Mouse (Mus musculus): ENCODE results near the gene Zfp664. TPM values are rescaled to one million over a fixed set of nuclear protein-coding genes. Genes with fewer than 3 reads are reported as not detected.

Zfp664 gene
- polyA plus RNA-seq, 1 experiment from 2014 or later = 159 TPM

DNA sequence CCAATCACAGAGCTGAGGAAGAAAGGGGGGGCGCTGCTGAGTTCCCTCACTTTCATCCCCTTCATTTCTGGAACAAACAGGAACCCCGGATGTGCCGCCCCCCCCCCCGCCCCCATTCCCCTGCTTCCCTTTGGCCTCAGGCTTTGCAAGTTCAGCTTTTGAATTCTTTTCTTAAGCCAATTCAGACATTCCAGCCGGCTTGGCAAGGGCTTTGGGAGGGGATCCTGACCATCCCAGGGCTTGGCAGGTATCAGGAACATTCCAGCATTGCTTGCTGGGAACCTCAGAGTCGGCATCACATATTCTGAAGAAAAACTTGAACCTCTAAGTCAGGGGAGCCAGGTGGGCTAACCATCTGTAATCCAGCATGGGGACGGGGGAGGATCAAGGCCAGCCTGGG is 49.8 kb downstream of the Zfp664 start:
- Histone ChIP-seq H3K27me3 (ENCODE audit: low read depth, poor library complexity, severe bottlenecking) (no peaks in the 10 kb centered on the region), H3K27ac (replicated peaks) (peak overlapping the region; percentile 68), H3K36me3 (no peaks in the 10 kb centered on the region), H3K9me3 (replicated peaks) (no peaks in the 10 kb centered on the region), H3K4me3 (no peak overlapping the region), H3K4me1 (peaks cover 26% of the 10 kb centered on the region)
- DNase-seq (ENCODE audit: low spot score) = no peak
- WGBS = 49% methylated on average over 7 of the region's 7 CpGs

DNA sequence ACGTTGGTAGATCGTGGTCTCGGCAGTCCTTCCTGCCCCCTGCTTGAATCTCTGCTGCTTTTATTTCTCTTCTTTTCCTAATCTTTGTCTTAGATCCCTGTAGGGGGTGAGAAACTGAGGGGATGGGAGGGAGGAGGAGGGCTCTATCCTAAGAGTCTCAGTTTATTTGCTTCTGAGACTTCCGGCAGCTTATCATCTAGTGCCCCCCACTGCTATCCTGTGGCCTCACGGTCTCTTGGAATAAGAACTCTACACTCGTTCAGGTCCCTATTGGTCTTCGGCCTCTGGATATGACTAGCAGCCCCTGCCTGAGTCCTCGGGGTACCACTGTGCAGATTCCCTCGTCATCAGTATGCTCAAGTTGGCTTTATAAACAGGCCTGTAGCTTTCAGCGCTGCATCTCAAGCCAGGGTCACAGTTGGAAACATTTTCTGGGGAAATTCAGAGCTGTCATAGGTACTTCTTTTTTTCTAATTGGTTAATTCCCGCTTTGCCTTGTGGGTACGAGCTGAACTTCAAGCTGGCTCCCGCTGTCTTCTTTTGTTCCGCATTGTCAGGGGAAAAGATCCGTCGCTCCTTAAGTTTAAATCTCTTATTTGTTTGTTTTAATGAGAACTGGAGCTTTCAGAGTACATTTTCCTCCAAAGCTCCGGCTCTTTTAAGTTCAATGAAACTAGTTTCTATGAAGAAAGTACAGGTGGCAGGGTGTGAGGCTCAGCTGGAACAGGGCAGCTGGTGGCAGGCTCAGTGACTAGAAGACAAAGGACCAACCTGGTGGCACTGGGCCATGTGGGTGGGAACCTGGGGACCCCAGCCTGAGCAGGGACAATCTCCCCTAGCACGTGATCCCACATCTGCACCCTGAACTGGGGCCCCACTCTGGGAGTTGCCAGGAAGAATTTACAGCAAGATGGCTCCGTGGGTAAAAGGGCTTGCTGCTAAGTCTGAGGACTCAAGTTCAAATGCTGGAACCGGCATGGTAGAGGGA is 50.7 kb downstream of the Zfp664 start:
- peak; percentile 42 for DNase-seq (ENCODE audit: low spot score)

DNA sequence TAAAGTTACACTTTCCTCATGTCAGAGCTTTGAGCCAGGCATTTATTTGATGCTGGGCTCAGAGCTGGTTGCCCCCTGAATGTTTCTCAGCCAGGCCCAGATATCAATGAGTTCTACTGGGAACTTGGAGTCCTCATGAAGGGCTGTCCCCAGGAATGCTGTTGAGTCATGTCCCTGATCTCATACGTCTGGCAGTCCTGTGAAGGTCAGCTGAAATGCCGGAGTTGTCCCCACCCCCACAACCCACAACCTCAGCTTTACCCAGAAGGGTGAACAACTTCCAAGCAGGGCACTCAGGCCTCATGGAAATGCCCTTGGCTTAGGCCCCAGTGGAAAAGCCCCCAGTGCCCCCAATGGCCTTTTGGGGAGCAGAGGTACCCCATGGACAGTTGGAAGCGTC is 57.3 kb downstream of the Zfp664 start:
- H3K27ac ChIP-seq (replicated peaks) = no peak overlapping the region
- no peaks in the 10 kb centered on the region for H3K36me3 ChIP-seq
- 89% methylated on average over 3 of the region's 3 CpGs for WGBS
- H3K4me3 ChIP-seq = no peak overlapping the region
- no peaks in the 10 kb centered on the region for H3K27me3 ChIP-seq (ENCODE audit: low read depth, poor library complexity, severe bottlenecking)
- no peak for DNase-seq (ENCODE audit: low spot score)
- H3K9me3 ChIP-seq (replicated peaks) = peaks cover 10% of the 10 kb centered on the region
- peaks cover 22% of the 10 kb centered on the region for H3K4me1 ChIP-seq

More for the DNA sequence above, 50.7 kb downstream of the Zfp664 start:
- H3K27me3 ChIP-seq (ENCODE audit: low read depth, poor library complexity, severe bottlenecking) = no peaks in the 10 kb centered on the region
- H3K4me3 ChIP-seq = no peak overlapping the region
- H3K36me3 ChIP-seq = no peaks in the 10 kb centered on the region
- peak overlapping the region; percentile 68 for H3K27ac ChIP-seq (replicated peaks)
- peaks cover under 1% of the 10 kb centered on the region; the same call in 1 of the 2 replicates for H3K9me3 ChIP-seq (replicated peaks)
- 28% methylated on average over 20 of the region's 20 CpGs for WGBS
- peaks cover 26% of the 10 kb centered on the region for H3K4me1 ChIP-seq

DNA sequence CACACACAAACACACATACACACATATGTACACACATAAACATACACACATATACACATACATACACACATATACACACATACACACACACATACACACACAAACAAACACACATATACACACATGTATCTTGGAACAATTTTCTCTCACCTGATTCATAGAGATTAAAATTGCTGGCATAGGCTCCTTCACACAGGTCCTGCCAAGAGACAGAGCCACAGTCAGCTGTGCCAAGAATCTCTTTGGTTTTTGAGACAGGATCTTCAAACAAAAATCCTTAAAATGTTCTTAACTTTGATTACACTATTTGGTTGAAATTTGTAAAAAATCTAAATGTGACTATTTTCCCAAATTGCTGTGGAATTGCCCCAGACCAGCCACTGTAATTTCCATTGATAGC is 58.9 kb downstream of the Zfp664 start:
- no peaks in the 10 kb centered on the region for H3K27me3 ChIP-seq (ENCODE audit: low read depth, poor library complexity, severe bottlenecking)
- no peak for DNase-seq (ENCODE audit: low spot score)
- no peaks in the 10 kb centered on the region for H3K36me3 ChIP-seq
- no peak overlapping the region for H3K27ac ChIP-seq (replicated peaks)
- H3K4me3 ChIP-seq = no peak overlapping the region
- peaks cover 26% of the 10 kb centered on the region for H3K4me1 ChIP-seq
- peaks cover 10% of the 10 kb centered on the region for H3K9me3 ChIP-seq (replicated peaks)

DNA sequence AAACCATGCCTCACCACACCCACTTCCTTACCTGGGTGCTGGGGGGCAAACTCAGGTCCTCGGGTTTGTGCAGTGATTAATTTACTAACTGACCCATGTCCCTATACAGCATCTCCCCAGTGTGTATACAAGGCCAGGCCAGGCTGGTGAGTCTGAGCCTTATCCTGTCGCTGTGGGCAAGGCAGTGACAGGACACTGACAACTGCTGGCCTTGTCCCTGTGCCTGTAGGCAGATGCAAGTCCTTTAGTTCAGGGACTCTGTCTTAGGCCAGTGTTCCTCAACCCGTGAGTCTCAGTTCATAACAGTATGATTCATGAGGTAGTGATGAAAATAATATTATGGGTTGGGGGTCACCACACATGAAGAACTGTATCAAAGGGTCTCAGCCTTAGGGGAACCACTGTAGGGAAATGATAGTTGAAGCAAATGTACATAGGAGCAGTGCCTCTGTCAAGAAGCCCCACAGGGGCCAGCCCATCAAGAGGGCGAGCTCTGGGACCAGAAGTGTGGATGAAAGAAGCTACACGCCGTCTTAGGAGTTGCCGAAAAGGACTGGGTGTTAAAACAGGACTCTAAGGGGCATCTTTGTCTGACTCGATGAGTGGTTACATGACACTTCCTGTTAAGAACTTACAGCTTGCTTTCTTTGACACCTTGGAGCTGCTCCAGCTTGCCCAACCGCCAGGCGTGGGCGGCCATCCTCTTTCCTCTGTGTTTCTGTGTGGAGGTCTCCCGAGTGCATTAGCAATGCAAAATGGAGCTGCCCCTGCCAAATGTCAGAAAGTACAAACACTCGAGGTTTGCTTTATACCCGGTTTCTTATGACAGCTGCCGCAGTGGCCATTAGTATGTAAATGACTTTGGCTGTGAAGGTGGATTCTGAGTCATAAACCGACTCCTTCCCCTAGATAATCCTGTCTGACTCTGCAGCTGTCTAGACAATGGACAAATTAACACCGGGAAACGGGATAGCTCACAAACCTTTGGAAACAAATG is 60.2 kb downstream of the Zfp664 start:
- 51% methylated on average over 18 of the region's 18 CpGs for WGBS
- DNase-seq (ENCODE audit: low spot score) = peak; percentile 43
- Histone ChIP-seq H3K27ac (replicated peaks) (peak overlapping the region; percentile 87), H3K36me3 (no peaks in the 10 kb centered on the region), H3K9me3 (replicated peaks) (peaks cover 10% of the 10 kb centered on the region), H3K4me1 (peaks cover 28% of the 10 kb centered on the region), H3K27me3 (ENCODE audit: low read depth, poor library complexity, severe bottlenecking) (no peaks in the 10 kb centered on the region), H3K4me3 (no peak overlapping the region)

GRCm38 (mm10) chr5:124929425-124930054 is 67.0 kb downstream of the Zfp664 start:
- Histone ChIP-seq H3K9me3 (replicated peaks) (peaks cover 6% of the 10 kb centered on the region; the same call in 1 of the 2 replicates), H3K4me1 (peaks cover 40% of the 10 kb centered on the region), H3K27me3 (ENCODE audit: low read depth, poor library complexity, severe bottlenecking) (no peaks in the 10 kb centered on the region), H3K36me3 (no peaks in the 10 kb centered on the region), H3K27ac (replicated peaks) (no peak overlapping the region), H3K4me3 (no peak overlapping the region)
- DNase-seq (ENCODE audit: low spot score) = no peak
- WGBS = 78% methylated on average over 9 of the region's 9 CpGs

GRCm38 (mm10) chr5:124930055-124930439 is 67.6 kb downstream of the Zfp664 start:
- Histone ChIP-seq H3K9me3 (replicated peaks) (peaks cover 6% of the 10 kb centered on the region; the same call in 1 of the 2 replicates), H3K27ac (replicated peaks) (peak overlapping the region; percentile 86; the same call in 1 of the 2 replicates), H3K4me3 (no peak overlapping the region), H3K36me3 (no peaks in the 10 kb centered on the region), H3K4me1 (peaks cover 40% of the 10 kb centered on the region), H3K27me3 (ENCODE audit: low read depth, poor library complexity, severe bottlenecking) (no peaks in the 10 kb centered on the region)
- peak; percentile 65 for DNase-seq (ENCODE audit: low spot score)
- WGBS = 39% methylated on average over 5 of the region's 5 CpGs

GRCm38 (mm10) chr5:124930603-124931002 is 68.1 kb downstream of the Zfp664 start:
- WGBS = 20% methylated on average over 9 of the region's 9 CpGs
- H3K4me1 ChIP-seq = peaks cover 40% of the 10 kb centered on the region
- no peak overlapping the region for H3K4me3 ChIP-seq
- no peak for DNase-seq (ENCODE audit: low spot score)
- H3K27me3 ChIP-seq (ENCODE audit: low read depth, poor library complexity, severe bottlenecking) = no peaks in the 10 kb centered on the region
- peaks cover 6% of the 10 kb centered on the region; the same call in 1 of the 2 replicates for H3K9me3 ChIP-seq (replicated peaks)
- H3K27ac ChIP-seq (replicated peaks) = peak overlapping the region; percentile 86
- H3K36me3 ChIP-seq = no peaks in the 10 kb centered on the region

- peak; percentile 62 for DNase-seq (ENCODE audit: low spot score)
- Histone ChIP-seq H3K27me3 (ENCODE audit: low read depth, poor library complexity, severe bottlenecking) (no peaks in the 10 kb centered on the region), H3K27ac (replicated peaks) (peak overlapping the region; percentile 86), H3K9me3 (replicated peaks) (peaks cover 6% of the 10 kb centered on the region; the same call in 1 of the 2 replicates), H3K36me3 (no peaks in the 10 kb centered on the region), H3K4me1 (peaks cover 35% of the 10 kb centered on the region), H3K4me3 (no peak overlapping the region)
- 9% methylated on average over 8 of the region's 8 CpGs for WGBS
Measured at GRCm38 (mm10) chr5:124931076-124931475, 68.6 kb downstream of the Zfp664 start.

GRCm38 (mm10) chr5:124934558-124934957 is 72.1 kb downstream of the Zfp664 start:
- Histone ChIP-seq H3K27me3 (ENCODE audit: low read depth, poor library complexity, severe bottlenecking) (no peaks in the 10 kb centered on the region), H3K4me1 (peaks cover 24% of the 10 kb centered on the region), H3K27ac (replicated peaks) (no peak overlapping the region), H3K9me3 (replicated peaks) (peaks cover 5% of the 10 kb centered on the region; the same call in 1 of the 2 replicates), H3K36me3 (no peaks in the 10 kb centered on the region), H3K4me3 (no peak overlapping the region)
- DNase-seq (ENCODE audit: low spot score) = no peak
- 80% methylated on average over 7 of the region's 7 CpGs for WGBS

- Histone ChIP-seq H3K4me3 (no peak overlapping the region), H3K27ac (replicated peaks) (peak overlapping the region; percentile 63), H3K4me1 (peaks cover 13% of the 10 kb centered on the region), H3K36me3 (no peaks in the 10 kb centered on the region), H3K9me3 (replicated peaks) (peaks cover 16% of the 10 kb centered on the region; the same call in 1 of the 2 replicates), H3K27me3 (ENCODE audit: low read depth, poor library complexity, severe bottlenecking) (no peaks in the 10 kb centered on the region)
- DNase-seq (ENCODE audit: low spot score) = peak; percentile 61
- 68% methylated on average over 12 of the region's 12 CpGs for WGBS
Measured at GRCm38 (mm10) chr5:124943181-124943792, 80.8 kb downstream of the Zfp664 start.
